Mouse (Mus musculus) 416B (cell line): ENCODE measurements at regions not wholly inside any gene's neighbourhood (a gene's known extent, or its start where the extent isn't known, plus 50 kb on each side); places are given as distances from the start of the nearest gene placed in this dataset.

Experiments used
- DNase-seq: peaks from one replicate; pipeline ENCODE4 v3.0.0; 2011; ENCODE audit warnings: low read depth

DNA sequence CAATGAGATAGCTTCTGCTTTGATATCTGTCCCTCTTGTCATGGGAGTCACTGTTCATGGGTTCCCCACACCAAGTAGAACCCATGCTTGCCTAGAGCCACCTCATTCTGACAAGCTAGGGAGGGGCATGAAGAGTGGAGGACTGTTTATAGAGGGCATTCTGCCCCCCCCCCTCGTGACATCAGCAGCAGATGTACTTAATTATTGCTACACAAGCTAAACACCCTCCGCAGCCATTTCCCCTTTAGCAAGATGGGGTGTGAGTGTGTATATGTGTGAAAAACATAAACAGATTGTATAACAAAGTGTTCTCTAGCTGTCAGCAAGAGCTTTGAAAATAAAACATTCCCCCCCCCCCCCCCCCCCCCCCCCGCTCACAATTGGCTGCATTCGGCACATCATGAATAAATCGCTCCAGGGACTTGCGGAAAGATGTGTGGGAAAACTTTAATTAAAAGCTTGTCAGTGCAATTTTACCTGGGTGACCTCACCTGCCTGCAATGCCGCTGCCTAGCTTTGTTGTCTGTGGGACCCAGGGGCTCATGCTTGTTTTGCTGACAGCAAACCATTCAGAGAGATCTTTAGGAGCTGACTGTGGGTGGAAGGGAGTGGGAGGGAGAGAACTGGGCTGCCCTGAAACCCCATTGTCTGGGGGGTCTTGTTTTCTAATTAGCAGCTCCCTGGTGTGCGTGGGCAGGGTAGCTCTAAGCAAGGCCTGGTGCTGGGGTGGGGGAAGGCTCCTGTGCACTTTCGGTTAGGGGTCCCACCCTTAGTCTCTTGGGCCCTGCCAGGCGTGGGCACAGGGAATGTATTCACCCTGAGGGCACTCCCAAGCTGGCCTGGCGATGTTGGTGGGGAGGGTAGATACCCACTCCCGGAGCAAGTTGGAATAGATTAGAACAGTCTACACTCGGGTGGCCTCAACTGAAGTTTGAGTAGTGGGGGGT, 63.4 kb downstream of the Irx2 start:
- DNase-seq = no peak

DNA sequence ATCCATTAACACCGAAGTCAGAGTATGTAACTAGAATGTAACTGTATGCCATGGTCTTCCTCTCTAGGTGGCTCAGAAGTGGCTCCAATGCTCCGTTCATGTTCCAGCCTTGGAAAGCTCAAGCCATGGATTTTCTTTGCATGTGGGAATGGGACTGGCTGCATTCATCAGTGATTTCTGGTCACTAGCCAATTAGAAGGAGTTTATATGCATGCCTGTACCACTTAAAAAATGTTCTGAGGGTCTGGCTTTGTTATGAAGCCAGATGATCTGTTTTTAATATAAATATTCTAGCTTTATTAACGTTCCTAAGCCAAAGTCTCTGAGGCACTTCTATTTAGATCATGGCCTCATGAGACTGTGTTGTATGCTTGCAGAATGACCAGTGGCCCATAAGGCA, 78.8 kb downstream of the Irx2 start:
- no peak for DNase-seq

DNA sequence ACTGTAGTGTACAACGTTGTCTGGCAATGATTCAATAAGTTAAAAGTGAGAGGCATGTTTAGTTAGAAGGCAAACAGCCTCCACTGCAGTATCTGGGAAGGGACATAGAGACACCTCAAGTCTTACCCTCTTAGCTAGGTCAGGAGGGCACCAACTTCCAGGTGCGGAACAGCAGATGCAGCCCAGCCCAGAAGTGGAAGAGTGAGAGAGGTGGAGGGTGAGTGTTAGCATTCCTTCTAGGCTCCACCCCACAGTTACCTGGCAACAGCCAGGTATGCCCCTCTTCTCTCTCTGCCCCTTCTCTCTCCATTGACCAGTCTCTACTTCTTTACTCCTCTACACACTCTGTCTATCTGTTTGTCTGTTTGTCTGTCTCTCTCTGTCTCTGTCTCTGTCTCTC, 80.1 kb downstream of the Irx2 start:
- no peak for DNase-seq

DNA sequence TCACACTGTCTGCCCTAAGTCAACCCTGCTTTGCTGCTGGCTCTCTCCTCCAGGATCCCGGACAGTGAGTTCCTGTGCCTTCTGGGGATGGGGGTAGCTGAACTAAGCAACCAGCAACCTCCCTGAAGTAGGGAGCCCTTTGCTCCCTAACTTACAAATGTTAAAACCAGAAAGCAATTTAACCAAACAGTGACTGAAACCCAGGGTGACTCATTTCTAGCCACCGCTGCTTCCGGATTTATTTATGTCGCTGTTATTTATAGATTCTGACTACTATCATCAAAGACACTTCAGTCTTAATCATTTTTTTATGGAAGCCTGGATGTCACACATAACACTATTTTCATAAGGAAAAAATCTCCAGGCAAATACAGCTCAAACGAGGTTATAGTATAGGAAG, 81.4 kb downstream of the Irx2 start:
- no peak for DNase-seq

DNA sequence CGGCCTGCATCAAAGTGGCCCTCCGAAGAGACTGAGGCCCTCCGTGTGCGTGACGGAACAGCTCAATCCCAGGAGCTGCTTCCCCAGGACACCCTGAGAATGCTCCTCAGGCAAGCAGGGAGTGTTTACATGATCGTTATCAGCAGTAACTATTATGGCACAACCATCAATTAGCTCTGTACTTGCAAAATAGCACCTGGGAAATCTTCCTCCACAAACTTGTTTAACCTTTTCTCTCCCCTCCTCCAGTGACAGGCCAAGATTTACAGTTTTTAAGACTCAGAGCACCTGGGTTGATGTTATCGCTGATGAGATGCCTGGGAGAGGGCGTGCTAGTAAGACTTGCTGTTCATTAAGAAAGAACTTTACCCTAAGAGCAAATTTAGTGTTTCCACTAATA, 82.5 kb downstream of the Irx2 start:
- DNase-seq = no peak

DNA sequence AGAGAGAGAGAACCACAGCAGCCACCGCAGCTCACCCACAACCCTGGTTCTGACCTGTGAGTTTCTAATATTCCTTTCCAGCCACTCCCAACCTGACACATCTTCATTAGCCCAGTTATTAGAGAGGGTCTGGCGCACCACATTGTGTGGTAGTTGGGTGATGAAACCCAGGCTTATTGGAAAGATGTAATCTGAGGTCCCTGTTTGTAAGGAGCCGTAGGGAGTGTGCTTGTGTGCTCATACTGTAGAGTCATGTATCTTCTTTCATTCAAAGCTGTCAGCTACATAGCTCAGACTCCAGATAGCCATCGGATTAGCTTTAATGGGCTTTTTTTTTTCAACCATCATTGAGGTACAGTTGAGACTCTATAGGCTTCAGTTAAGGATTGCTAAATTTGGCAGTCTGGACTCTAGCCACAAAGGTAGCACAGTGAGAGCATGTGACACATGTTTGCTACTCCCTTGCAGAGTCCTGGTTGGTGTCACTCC, 83.3 kb downstream of the Irx2 start:
- no peak for DNase-seq

DNA sequence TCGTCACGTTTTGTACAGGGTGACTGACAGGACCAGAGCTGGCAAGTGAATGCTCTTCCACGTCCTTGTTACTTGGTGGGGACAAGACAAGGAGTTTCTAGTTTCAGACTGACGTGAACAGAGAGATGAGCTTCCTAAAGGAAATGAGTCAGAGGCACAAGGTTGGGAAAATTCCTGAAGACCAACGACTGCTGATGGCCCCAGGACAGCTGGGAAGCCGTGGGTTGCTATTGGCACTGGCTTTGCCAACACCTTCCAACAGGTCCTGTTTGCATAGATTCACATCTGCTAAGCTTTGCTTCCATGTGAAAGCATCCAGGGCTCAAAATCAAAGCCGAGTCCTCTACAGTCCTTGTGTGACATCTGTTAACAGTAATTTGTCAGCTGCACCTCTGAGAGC, 86.2 kb downstream of the Irx2 start:
- DNase-seq = no peak

DNA sequence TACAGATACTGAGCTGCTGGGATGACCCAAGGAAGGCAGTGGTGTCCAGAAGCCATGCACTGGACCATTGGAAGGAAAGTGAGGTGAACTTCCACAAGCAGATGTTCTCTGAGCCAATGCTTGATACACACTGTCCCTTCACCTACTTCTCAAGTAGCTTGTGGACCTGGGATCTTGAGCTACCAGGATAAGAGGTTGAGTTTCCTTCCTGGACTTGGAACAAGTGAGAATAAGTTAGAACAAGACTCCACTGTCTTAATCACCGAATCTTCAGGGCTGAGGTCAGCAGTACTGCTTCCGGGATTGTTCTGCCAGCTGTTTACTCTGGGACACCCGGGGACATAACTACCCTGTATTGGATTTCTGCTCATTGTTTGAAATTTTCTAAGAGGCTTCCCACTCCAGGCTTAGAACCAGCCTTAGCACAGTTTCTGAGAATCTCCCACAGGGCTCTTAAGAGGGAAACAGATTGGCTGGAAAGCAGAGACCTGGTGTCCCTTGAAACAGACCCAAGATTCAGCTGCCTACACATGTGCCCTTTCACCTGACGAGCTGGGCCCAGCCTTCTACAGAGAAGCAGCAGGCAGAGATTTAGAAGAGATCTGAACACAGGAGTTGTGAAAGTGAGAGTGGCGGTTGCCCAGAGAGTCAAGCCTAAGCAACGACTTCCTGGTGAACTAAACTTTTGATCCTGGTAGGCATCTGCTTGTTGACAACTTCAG, 87.5 kb downstream of the Irx2 start:
- DNase-seq = no peak

DNA sequence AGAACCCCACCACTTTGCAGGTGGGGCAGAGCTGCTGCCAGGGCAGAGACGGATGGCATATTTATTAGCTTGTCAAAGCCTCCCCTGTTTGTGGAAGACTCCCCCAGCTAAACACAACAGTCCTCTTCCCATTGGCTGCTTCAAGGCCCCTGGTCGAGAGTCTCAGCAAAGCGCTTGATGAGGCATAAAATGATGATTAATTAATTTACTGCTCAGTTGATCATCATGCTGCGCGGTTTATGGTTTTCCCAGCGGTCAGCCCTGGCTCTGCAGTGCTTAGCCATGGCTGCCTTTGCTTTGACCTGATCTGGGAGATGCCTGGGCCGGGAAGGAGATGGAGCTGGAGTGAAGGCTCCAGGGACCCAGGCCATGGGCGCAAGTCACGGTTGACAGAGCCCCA, 98.5 kb downstream of the Irx2 start:
- DNase-seq = no peak

DNA sequence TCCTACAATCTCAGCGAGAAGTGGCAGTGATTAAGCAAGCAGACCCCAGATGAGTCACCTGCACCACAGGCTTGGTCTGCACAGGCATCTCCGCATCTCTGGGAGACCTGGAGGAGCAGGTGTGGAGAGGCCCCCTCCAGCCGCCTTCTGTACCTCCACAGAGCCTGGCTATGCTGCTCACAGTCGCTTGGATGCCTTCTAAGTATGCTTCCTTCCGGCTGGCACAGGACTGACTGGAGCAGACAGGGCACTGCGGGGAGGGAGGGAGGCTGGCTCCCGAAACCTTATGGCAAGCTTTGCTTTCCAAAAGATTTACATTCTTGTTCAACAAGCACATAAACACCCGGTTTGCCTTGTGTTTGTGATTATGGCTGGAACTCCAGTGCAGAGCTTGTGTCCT, 107.3 kb downstream of the Irx2 start:
- DNase-seq = no peak

DNA sequence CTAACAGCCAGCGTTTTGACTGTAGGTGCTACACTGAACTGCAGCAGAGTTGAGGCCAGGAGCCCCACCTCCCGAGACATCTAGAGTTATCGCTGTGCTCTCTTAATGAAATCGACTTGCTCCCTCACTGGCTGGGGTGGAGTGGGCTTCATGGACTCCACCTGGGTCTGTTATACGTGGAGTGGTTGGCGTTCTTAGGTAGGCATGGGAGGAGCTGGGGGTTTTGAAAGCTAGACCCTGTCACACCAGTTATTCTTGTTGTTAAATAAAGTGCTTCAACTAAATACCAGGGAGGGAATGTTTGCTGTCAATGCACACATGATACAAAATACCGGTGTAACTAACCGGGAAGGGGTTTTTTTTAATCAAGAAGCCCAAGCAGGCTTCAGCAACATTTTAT, 108.4 kb downstream of the Irx2 start:
- DNase-seq = no peak

DNA sequence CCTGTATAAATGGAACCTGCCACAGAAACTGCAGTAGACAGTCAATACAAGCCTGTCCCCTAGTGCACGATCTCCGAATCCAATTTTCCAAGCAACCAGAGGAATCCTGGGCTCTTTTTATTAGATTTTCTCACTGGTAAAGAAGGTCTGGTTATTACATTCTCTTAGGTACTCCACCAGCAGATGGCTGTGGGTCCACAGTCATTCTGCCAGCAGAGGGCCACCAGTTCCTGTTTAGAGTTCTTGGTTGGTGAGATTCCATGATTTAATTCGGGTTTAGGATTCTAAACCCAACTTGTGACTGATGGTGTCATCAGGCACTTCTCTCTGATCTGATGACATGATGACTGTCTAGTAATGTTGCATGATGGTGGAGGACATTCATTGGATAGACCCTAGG, 118.6 kb downstream of the Irx2 start:
- no peak for DNase-seq

DNA sequence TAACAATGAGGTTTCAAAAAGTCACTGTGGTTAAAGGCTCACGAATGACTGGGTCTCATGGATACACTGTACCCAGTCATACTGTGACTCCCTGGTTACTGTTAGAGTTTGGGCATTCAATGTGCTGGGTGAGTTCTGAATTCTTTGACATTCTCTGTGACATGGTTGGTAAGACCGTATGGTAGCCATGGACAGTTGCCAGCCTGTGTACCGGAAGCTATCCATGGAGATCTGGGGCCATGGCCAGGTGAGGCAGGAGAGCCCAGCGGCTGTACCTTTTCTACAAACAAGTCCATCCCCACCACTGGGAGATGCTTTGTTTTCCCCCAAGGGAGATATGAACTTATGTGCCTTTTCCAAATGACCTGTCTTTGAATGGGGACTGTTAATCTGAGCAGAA, 126.4 kb downstream of the Irx2 start:
- no peak for DNase-seq

DNA sequence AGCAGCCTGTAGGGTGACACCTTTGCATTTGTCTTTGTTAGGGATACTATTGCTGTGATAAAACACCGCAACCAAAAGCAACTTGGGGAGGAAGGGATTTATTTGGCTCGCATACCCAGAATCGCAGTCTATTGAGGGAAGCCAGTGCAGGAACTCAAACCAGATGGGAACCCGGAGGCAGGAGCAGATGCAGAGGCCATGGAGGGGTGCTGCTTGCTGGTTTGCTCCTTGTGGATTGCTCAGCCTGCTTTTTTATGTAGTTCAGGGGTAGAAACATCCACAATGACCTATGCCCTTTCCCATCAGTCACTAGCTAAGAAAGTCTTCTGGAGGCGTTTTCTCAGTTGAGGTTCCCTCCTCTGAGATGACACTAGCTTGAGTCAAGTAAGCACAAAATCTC, 133.9 kb downstream of the Irx2 start:
- DNase-seq = no peak

DNA sequence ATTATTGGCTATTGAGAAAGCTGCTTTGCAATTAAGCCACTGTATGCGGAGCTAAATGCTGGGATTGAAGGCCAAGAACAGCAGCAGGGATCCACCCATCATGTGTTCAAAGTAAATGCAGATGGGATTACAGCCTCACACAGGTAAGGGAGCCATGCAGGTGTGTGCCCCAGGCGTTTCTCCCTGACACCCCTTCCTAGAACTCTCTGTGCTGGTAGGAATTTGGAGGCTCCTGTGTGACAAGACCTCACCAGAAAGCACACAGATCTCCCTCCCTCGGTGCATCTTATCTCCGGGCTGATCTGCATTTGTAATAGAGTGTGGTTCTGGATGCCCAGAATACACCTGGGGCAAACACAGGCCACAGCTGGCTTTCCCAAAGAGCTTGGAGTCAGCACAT, 134.7 kb downstream of the Irx2 start:
- no peak for DNase-seq

DNA sequence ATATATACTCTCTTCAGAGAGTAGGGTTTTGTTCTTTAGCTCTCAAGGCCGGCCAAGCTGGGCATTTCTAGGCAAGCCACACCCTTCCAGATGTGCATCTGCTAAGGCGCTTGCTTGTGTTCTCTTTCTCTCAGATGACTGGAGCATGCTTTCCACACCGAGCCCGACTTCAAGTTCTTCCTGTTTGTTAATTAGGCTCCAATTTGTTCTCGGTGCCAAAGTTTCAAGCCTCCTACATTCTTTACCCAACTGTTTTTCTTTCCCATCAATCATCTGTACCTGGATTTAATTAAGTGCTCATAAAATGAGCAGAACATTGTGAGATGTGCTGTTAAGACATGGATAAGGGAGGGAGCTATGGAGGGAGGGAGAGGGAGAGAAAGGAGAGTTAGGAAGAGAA, 138.7 kb downstream of the Irx2 start:
- no peak for DNase-seq

DNA sequence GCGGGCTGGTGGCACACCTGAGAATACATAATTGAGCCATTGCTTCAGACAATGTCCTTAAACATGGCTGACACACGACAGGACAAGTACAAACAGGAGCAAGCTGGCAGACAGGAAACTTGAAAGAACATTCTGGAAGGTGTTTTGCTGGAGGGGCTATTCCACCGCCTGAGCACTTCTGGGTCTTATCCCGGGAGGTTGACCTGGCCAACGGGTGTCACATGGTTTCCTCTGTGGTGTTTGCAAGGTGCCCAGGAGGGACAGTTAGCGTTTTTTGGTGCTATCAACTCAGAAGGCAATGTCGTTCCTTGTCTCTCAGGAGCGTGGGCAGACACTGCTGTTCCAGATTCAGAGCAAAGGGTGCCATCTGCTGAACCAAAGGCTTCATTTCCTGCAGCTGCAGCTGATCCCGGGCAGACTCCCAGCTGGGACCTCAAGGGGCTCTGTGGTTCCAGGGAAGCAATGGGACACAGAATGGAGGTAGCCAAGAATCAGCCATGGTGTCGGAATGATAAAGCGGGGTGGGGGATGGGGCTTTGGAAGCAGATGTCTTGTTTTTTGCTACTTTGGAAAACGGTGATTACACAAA, 140.5 kb downstream of the Irx2 start:
- DNase-seq = no peak

DNA sequence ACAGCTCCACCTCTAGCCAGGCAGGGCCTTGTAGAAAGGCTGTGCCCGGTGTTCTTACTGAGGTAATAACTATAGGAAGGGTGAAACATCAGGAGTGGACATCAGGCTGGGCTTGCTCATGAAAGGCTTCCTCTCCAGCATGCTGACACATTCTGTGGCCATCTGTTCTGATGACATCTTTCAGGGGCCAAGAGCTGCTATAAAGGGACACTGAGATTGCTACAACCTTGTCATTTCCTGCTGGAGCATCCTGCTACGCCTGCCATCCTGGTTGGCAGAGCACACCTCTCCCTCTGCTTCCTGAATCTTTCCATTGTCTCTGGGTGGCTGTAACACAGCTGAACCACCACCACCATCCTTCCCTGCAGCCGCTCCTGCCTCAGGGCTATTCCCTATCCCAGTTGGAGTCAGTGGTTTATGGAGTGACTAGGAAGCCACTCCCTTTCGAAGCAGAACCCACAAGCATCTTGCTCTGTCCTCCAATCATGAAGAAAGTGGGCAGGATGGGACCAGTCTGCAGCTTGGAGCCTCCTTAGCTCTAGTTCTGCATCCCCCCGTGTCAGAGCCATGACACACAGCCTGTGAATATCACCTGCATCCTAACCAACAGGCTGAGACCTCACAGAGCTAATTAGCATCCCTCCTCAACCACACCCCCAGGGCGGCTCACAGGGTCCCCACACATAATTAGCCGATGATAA, 154.6 kb downstream of the Irx2 start:
- no peak for DNase-seq

DNA sequence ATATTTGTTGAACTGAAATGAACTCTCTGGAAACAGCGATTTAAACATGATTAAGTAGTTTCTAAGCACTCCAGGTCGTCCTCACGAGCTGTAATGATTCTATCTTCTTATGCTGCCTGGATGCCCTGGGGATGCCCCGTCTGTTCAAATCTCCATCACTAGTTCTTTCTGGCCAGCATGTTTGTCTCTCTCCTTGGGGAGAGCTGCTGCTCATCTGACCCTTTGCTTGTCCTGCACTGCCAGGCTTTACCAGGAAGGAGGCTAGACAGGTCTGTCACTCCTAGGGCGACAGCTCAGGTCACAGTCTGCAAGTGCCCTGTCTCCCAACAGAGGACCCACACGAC, 155.1 kb downstream of the Irx2 start:
- DNase-seq = no peak

DNA sequence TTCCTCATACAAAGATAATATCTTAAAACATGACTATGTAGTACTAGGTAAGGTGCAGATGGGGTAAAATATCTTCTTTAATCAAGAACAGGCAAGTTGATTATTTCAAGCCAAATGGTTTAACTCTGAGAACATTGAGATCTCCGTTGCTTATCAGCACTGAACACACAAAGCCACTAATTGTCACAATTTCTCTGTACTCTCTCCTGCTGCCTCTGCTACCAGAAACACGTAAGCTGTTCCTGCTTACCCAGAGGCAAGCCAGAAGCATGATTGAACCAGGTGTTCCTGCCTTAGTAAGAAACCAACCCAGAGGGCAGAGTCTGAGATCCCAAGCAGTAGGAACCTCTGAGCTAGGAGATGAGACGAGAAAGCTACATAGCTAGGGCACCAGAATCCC, 164.1 kb downstream of the Irx2 start:
- no peak for DNase-seq

DNA sequence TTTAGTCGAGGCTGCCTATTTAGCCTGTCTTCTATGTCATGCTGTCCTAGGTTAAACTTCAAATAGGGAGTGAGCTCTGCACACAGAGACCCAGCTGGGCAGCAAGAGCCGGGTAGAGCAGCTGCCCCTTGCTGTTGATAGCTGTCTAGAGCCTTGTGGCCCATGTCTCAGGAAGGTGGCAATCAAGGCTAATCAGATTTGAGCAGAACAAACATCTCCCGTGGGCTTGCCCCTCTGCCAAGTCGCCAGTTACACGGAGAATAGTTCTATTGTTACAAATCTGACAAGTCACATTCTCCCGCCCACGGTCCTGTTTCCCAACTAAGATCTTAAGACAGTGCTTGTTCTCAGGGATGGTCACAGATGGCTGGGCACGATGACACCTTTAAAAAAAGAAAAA, 171.4 kb downstream of the Irx2 start:
- no peak for DNase-seq

DNA sequence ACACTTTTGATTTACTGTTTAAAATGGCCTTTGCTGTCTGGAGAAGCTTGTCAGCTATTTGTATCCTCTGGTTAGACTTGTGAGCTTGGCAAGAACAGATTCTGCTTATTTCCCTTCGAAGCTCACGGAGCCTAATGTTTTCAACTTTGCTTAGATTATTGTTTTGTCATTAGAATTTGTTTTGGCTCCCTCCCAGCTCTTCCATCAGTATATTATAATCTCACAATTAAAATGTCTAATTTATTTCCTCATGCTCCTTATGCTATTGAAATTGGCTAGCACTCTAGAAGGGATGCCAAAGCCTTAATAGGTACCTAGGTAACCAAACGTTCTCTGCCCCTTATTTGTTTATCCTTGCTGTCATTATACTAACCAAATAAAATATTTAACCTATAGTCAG, 171.9 kb downstream of the Irx2 start:
- no peak for DNase-seq

DNA sequence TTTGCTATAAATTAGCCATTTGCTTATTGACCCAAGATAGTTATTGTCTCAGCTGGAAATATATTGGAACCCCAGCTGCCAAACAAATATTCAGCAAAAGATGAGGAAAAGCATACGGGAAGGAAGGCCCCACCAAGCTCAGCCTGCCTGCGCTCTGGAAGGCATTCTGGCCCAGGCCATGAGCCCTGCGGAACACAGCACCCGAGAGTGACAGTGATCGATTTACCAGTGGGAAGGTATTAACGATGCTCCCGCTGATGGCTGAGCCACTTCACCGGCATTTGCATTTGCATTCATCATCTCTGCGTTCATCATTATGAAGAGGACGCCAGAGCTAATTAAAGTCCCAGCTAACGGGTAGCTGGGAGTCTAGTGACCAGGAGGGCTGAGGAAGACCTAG, 174.8 kb downstream of the Irx2 start:
- DNase-seq = no peak
